Mouse (Mus musculus) stomach, postnatal 0 days (tissue): ENCODE results near the gene Bahcc1. TPM values are rescaled to one million over a fixed set of nuclear protein-coding genes. Genes with fewer than 3 reads are reported as not detected.

Experiments used
- ATAC-seq: fragments of 200-750 bp; cut with Nextera tagmentation; 2 replicates; pipeline ENCODE4 v1.8.0; 2017; ENCODE audit not compliant: low FRiP score, low TSS enrichment
- DNase-seq: peaks from one replicate; pipeline ENCODE4 v3.0.0-alpha.2; 2016; ENCODE audit warnings: low spot score
- H3K27ac ChIP-seq: fragments of 300-500 bp; sonication (generic); replicated peaks from 2 replicates; pipeline ENCODE4 v1.5.1; 2014; ENCODE audit warnings: mild to moderate bottlenecking, control low read depth
- H3K27me3 ChIP-seq: fragments of 300-500 bp; sonication (generic); 2 replicates; pipeline ENCODE4 v1.6.1; 2014; ENCODE audit warnings: low read length; ENCODE audit not compliant: control insufficient read depth, insufficient read depth
- H3K36me3 ChIP-seq: fragments of 300-500 bp; sonication (generic); 2 replicates; pipeline ENCODE4 v1.6.1; 2014; ENCODE audit warnings: low read length, mixed read lengths; ENCODE audit not compliant: control insufficient read depth, insufficient read depth
- H3K4me1 ChIP-seq: fragments of 300-500 bp; sonication (generic); replicated peaks from 2 replicates; pipeline ENCODE4 v1.6.1; 2014; ENCODE audit warnings: antibody characterized with exemption; ENCODE audit not compliant: control insufficient read depth, insufficient read depth
- H3K4me2 ChIP-seq: fragments of 300-500 bp; sonication (generic); replicated peaks from 2 replicates; pipeline ENCODE4 v1.6.1; 2014; ENCODE audit warnings: low read depth, mild to moderate bottlenecking, control low read depth, moderate library complexity
- H3K4me3 ChIP-seq: fragments of 300-500 bp; sonication (generic); 2 replicates; pipeline ENCODE4 v1.5.1; 2014; ENCODE audit warnings: low read depth, low read length, control low read depth
- H3K9ac ChIP-seq: fragments of 300-500 bp; sonication (generic); 2 replicates; pipeline ENCODE4 v1.6.1; 2014; ENCODE audit warnings: mild to moderate bottlenecking, low read length, control low read depth, mixed read lengths
- H3K9me3 ChIP-seq: fragments of 300-500 bp; sonication (generic); 2 replicates; pipeline ENCODE4 v1.6.1; 2016; ENCODE audit warnings: low read length; ENCODE audit not compliant: control insufficient read depth
- CTCF ChIP-seq: IDR thresholded peaks from 2 replicates; pipeline ENCODE4 v1.5.1; 2016; ENCODE audit warnings: antibody characterized with exemption, low read depth, mild to moderate bottlenecking, moderate library complexity
- EP300 ChIP-seq: optimal IDR thresholded peaks from 2 replicates; pipeline ENCODE3; 2016; ENCODE audit warnings: antibody characterized with exemption
- WGBS: fragments of 180-500 bp; shearing (Covaris S2); extraction: QIAGEN DNeasy Blood & Tissue Kit; methylation state at CpG from one replicate; pipeline ENCODE4 v1.1.7; 2014; 5-methylcytosine and 5-hydroxymethylcytosine counted together
- polyA plus RNA-seq: library from polyadenylated mRNA; unstranded; fragments of >200 nt; fragmentation: Nextera tagmentation; extraction: Ambion mirVana; gene quantifications from 2 replicates; pipeline ENCODE4 v1.2.1, GENCODE M21; 2015

Bahcc1 gene
- polyA plus RNA-seq, 1 experiment from 2014 or later: 2.7 TPM

DNA sequence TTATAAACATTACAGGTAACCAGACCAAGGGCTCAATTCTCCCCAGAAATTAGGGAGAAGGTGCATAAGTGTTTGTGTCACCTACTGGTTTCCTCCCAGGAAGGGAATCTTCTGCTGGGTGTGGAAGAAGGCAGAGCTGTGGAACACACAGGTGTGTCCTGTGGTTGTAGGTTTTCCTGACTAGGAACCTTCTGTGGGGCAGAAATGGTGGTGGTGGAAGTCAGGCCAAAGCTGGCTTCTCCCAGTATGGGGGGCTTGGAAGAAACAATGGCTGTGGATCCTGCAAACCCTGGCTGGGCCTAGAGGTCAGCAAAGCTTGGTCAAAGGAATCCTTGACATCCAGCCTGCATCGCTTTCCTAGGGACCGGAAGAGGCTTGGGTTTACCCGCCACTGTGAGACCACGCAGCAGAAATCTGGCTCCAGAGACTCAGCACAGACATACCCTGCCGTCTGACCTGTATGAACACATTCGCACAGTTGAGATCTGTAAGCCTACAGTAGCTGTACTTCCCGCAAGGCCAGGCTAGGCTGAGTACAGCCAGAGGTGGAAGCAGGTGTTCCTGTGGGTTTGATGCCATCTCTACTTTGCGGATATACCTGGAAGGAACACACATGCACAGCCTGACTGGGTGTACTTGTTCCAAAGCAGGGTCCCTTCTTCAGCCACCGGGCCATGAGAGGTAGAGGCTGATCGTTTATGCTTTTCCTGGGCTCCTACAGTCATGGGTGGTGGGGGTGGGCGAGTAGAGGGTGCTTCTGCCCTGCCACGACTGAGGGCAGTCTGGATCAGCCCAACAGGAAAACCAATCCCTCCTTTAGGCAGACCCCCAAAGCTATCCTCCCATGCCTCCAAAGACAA, 6.1 kb upstream of the Bahcc1 start:
- Histone ChIP-seq H3K4me3 (no peak overlapping the region), H3K9ac (no peak overlapping the region), H3K36me3 (no peaks in the 10 kb centered on the region), H3K27me3 (no peaks in the 10 kb centered on the region), H3K4me2 (no peak overlapping the region), H3K9me3 (no peaks in the 10 kb centered on the region), H3K4me1 (peaks cover 28% of the 10 kb centered on the region), H3K27ac (no peak overlapping the region)
- DNase-seq: no peak
- TF ChIP-seq EP300 (no peak), CTCF (no peak)
- WGBS: 74% methylated on average over 12 of the region's 12 CpGs
- ATAC-seq: no peak

DNA sequence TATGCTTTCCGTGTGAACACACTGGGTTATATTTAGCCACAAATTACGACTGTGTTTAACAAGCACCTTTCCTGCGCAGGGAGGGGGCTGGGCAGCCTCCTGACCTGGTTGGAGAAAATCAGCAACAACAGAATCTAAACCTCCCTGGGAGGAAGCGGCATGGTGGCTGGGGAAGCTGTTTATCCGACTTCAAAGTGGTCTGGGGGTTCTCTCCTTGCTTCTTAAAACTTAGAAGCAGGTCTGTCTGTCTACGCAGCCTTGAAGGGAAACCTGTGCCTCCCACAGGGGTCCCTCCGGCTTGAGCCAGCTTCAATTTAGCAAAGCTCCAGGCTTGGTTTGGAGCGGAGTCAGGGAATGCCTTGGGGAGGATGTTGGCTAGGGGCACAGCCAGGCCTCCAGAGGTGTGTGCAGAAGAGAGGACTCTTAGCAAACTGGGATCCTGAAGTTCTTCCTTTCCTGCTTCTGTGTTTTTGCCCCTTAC, 5.1 kb upstream of the Bahcc1 start:
- H3K4me2 ChIP-seq: peak overlapping the region; percentile 11; the same call in 1 of the 2 replicates

DNA sequence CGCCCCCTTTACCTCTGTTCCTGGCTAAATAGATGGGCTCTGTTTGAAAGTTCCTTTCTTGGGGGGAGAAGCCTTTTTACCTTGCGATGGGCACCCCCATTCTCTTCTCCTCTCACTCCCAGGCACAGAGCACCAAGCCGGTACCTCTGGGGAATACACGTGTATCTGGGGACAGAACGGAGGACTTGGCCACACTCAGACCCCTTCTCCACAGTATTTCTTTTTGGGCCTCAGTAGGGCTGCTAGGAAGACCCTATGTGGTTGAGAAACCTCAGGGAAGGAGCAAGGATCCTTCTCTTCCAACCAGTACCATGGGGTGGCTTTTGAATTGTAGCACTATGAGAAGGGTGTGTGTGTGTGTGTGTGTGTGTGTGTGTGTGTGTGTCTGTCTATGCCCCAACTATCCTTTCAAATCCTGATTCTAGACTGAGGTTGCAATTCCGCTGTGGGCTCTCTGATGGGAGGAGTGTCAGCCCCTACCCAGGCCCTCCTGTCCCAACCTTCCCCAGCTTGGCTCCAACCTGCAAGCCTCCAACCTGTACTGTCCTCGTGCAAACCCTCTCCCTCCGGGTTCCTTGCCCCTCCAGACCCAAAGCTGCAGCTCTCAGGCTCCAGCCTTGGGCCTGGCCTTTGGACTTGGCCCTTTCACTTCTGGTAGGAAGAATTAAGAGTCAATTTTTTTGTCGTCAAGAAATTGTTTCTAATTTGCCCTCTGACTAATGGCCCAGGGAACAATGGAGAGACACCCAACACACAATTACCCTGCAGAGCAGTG, 4.4 kb upstream of the Bahcc1 start:
- Histone ChIP-seq H3K4me1 (peaks cover 33% of the 10 kb centered on the region), H3K9ac (no peak overlapping the region), H3K9me3 (no peaks in the 10 kb centered on the region), H3K4me2 (peak overlapping the region; percentile 91; the same call in 1 of the 2 replicates), H3K27me3 (no peaks in the 10 kb centered on the region), H3K4me3 (no peak overlapping the region), H3K36me3 (no peaks in the 10 kb centered on the region), H3K27ac (peak overlapping the region; percentile 96)
- ATAC-seq (no peak), DNase-seq (no peak)
- 52% methylated on average over 9 of the region's 9 CpGs for WGBS
- TF ChIP-seq CTCF (no peak), EP300 (no peak)

More for the DNA sequence above, 5.1 kb upstream of the Bahcc1 start:
- DNase-seq (no peak), ATAC-seq (no peak)
- H3K4me1 ChIP-seq: peaks cover 33% of the 10 kb centered on the region
- no peaks in the 10 kb centered on the region for H3K9me3 ChIP-seq
- no peaks in the 10 kb centered on the region for H3K36me3 ChIP-seq
- H3K9ac ChIP-seq: no peak overlapping the region
- H3K27me3 ChIP-seq: no peaks in the 10 kb centered on the region
- 45% methylated on average over 8 of the region's 8 CpGs for WGBS
- peak overlapping the region; percentile 45; the same call in 1 of the 2 replicates for H3K27ac ChIP-seq
- TF ChIP-seq CTCF (no peak), EP300 (no peak)
- H3K4me3 ChIP-seq: no peak overlapping the region

DNA sequence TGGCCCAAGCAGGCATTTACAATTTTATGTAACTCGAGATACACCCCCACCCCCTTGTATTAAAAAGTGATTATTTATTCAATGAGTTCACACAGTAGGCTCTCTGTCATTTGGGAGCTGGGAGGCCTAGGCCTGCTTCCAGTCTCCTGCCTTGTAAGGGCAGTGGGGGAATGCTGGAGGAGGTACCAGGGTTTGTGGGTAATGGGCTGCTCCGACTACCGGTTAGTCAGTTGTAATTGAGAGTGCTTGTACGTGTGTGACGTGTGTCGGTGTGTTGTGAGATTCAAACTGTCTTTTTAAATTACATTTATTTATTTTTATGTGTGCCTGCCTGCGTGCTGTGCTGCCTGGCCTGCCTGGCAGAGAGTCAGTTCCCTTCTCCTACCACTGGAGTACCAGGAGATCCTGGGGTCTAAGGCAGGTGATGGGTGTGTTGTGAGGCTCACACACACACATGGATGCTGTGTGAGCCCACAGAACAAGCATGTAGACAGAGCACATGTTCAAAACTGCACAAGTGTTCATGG, 3.8 kb upstream of the Bahcc1 start:
- no peaks in the 10 kb centered on the region for H3K36me3 ChIP-seq

DNA sequence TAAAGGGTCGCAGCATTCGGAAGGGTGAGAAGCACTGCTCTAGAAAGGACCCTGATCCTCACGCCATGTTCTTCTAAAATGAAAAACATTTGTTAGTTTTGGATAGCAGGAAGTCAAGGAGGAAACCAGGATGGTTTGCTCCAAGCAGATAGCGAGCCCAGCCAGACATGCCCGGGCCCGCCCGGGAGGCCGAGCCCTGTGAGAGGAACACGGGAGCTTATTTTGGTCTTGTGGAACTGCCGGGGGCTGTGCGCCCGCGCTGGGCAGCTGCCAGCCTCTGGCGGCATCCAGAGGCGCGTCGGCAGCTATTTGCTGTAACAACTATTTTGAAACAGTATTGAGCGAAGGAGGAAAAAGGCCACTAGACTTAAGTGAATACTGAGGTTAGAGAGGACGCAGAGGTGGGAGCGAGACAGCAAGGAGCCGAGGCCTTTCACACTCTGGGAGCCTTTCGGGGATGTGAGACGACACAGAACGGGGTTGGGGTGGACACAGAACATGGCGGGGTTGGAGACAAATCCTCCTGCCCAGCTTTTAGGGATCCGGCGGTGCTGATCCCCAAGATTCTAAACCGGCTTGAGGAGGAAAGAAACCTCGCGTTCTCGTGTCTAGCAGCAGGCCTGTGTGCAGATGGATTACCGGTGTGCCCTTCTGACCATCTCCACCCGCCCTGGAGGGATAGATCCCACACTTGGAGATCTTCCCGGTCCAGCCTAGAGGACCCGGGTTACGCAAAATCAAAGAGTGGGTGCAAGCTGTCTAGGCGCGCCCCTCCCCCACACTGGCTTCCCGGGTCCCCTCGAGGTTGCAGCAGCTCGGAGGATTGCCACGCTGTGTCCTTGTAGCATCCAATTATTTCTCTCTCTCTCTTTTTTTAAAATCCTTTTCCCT, 2.6 kb upstream of the Bahcc1 start:
- ATAC-seq (no peak), DNase-seq (peak; percentile 67)
- Histone ChIP-seq H3K9me3 (no peaks in the 10 kb centered on the region), H3K4me2 (peak overlapping the region; percentile 91), H3K9ac (peak overlapping the region; percentile 98), H3K4me1 (peaks cover 26% of the 10 kb centered on the region), H3K4me3 (peak overlapping the region; percentile 97), H3K36me3 (no peaks in the 10 kb centered on the region), H3K27ac (peak overlapping the region; percentile 96), H3K27me3 (no peaks in the 10 kb centered on the region)
- WGBS: 3% methylated on average over 42 of the region's 42 CpGs
- TF ChIP-seq EP300 (no peak), CTCF (0 out of 2 replicates have a peak, but pooled peaks have one; percentile 12)

More for the DNA sequence above, 3.8 kb upstream of the Bahcc1 start:
- DNase-seq: no peak
- Histone ChIP-seq H3K27ac (peak overlapping the region; percentile 96), H3K9me3 (no peaks in the 10 kb centered on the region), H3K4me3 (0 out of 2 replicates have a peak overlapping the region, but pooled peaks have one; percentile 8), H3K27me3 (no peaks in the 10 kb centered on the region), H3K9ac (no peak overlapping the region), H3K4me2 (peak overlapping the region; percentile 91), H3K4me1 (peaks cover 31% of the 10 kb centered on the region)
- TF ChIP-seq EP300: no peak
- TF ChIP-seq CTCF: peak; percentile 21; the same call in 1 of the 2 replicates
- no peak for ATAC-seq
- 29% methylated on average over 7 of the region's 7 CpGs for WGBS
